Mouse (Mus musculus) lung, adult 2 months (tissue): Measurements from ENCODE around the gene 2010003K11Rik.

ENCODE experiments used
- CTCF ChIP-seq: fragments of 200-500 bp; IDR thresholded peaks from 2 replicates; pipeline ENCODE4 v1.5.1; 2011; ENCODE audit warnings: mild to moderate bottlenecking, low read length, control low read depth; ENCODE audit not compliant: insufficient read depth
- POLR2A ChIP-seq: fragments of 200-500 bp; IDR thresholded peaks from 2 replicates; pipeline ENCODE4 v1.6.1; 2011; ENCODE audit warnings: low read depth, mild to moderate bottlenecking, control low read depth, low read length, borderline replicate concordance; ENCODE audit errors: extremely low read depth

- TF ChIP-seq CTCF (no peak), POLR2A (no peak)
Measured at GRCm38 (mm10) chr19:4451098-4451497, 47.3 kb downstream of the 2010003K11Rik start.
